ENCODE assay signal across 11 mouse cellular contexts in the genomic region with DNA sequence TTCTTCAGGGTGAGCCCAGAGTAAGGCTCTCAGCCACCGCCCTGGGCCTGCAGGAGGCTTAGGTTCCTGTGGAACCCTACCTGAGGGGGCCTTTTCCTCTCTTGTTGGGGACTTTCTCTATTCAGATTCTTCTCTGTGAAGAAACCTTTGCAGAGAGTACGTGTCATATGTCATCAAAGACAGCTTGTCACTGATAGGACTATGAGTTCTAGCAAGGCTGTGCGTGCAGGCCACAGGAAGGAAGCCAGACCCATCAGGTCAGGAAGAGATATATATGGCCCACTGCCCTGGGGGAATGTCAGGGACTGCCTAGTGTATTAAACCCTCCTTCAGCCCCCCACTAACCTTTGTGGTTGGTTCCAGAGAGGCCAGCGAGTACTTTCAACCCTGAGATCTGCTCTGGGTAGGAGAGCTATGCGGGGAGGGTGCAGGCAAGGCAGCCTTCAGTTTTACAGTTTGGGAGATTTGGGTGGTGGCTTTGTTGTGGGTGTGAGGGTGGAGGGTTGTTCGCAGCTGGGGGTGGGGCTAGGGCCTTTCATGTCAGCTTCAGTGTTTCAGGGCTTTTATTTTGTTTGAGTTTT. TPM values are rescaled to one million over a fixed set of nuclear protein-coding genes. Genes with fewer than 3 reads are reported as not detected.
DNase-seq lines count a peak whose midpoint lies in the region; ATAC-seq and TF ChIP-seq lines count a peak whose summit lies in the region.
"Had no signal": no experiment of that assay in that cellular context is flagged by ENCODE, and none has a peak within 500 bp of the region (broad histone marks: within the 10 kb centered on the region; RNA-seq: fewer than 3 reads in every experiment).

No protein-coding gene starts in this region.

- 11% methylated on average over 6 of the region's 6 CpGs for WGBS in spleen, adult 2 months
- WGBS in midbrain, embryonic 10.5 days: 93% methylated on average over 6 of the region's 6 CpGs

- peak; percentile 55 to 59 for ATAC-seq in hematopoietic stem cell, adult 5-6 weeks (replicated peaks in 1 of 2; ENCODE audit: insufficient read depth in 1 of 2, low FRiP score in 2 of 2, low TSS enrichment in 1 of 2, low read depth in 1 of 2, poor library complexity in 2 of 2, severe bottlenecking in 2 of 2)

- TF ChIP-seq POLR2A in spleen, adult 2 months (IDR thresholded peaks at IDR 0.05; ENCODE audit: low read depth, low read length): no peak

- H3K4me1 ChIP-seq in spleen, adult 2 months (ENCODE audit: control insufficient read depth, insufficient read depth, insufficient read length): peaks cover 11% of the 10 kb centered on the region; the same call in 1 of the 2 replicates
- H3K4me1 ChIP-seq in midbrain, embryonic 10.5 days: no peaks in the 10 kb centered on the region

- H3K4me3 ChIP-seq in spleen, adult 2 months (ENCODE audit: extremely low read depth, insufficient read depth, insufficient read length): peak overlapping the region; percentile 10; the same call in 1 of the 2 replicates
- H3K4me3 ChIP-seq in midbrain, embryonic 10.5 days: no peak overlapping the region
- H3K4me3 ChIP-seq: hindbrain, embryonic 12.5 days had no signal

- DNase-seq in spleen, adult 2 months (ENCODE audit: low read depth in 1 of 2, low spot score in 2 of 2): peak; percentile 25 to 43
- DNase-seq in spleen, postnatal 14 days (ENCODE audit: low spot score in 2 of 2): no peak
- peak; percentile 89 for DNase-seq in naive thymus-derived CD4-positive, alpha-beta T cell, adult 2 months (ENCODE audit: low read depth)
- DNase-seq in layer of hippocampus, adult 8-10 months (ENCODE audit: low spot score in 2 of 2): no peak
- DNase-seq in B cell, adult 2 months: no peak
- no peak for DNase-seq in midbrain, embryonic 10.5 days (ENCODE audit: low spot score)
- DNase-seq: gastrocnemius, postnatal 14 days; right cerebral cortex, adult 18-20 months had no signal

- peaks cover 8% of the 10 kb centered on the region for H3K36me3 ChIP-seq in spleen, adult 2 months (ENCODE audit: control insufficient read depth, insufficient read depth, low read length)
- H3K36me3 ChIP-seq in midbrain, embryonic 10.5 days: peaks cover 99% of the 10 kb centered on the region

- no peak for TF ChIP-seq CTCF in spleen, adult 2 months (IDR thresholded peaks at IDR 0.05; ENCODE audit: extremely low read depth, insufficient read depth, insufficient read length, insufficient replicate concordance)

- no peaks in the 10 kb centered on the region for H3K9me3 ChIP-seq in midbrain, embryonic 10.5 days (replicated peaks)
- H3K9me3 ChIP-seq: hindbrain, embryonic 12.5 days had no signal

- H3K27ac ChIP-seq in spleen, adult 2 months (ENCODE audit: insufficient read depth, low read length): peak overlapping the region; percentile 86
- no peak overlapping the region for H3K27ac ChIP-seq in midbrain, embryonic 10.5 days (replicated peaks)
- H3K27ac ChIP-seq: hindbrain, embryonic 12.5 days; stomach, postnatal 0 days had no signal

- H3K27me3 ChIP-seq in spleen, adult 2 months (ENCODE audit: control insufficient read depth, insufficient read depth, low read length): no peaks in the 10 kb centered on the region
- H3K27me3 ChIP-seq in midbrain, embryonic 10.5 days (ENCODE audit: low read depth, poor library complexity, severe bottlenecking): no peaks in the 10 kb centered on the region
- H3K27me3 ChIP-seq: hindbrain, embryonic 12.5 days had no signal

RNA-seq across cellular contexts. Expression of gene Dnaaf5, which starts 16.8 kb away (rescaled TPM):
- polyA plus RNA-seq in spleen, adult 2 months (2012; rRNA removed): 15.9 and 27.4 TPM in 2 replicates
- total RNA-seq in hematopoietic stem cell, adult 5-6 weeks (2017): 6.6 and 11.4 TPM in 2 replicates
- 1 to 10 TPM; 6.7 to 9.0 (median 8.5) TPM for total RNA-seq in layer of hippocampus, adult 8-10 months (2022)
- polyA plus RNA-seq in midbrain, embryonic 10.5 days (2016; fragmentation: Nextera tagmentation; extraction: Ambion mirVana): 6.7 and 7.7 TPM in 2 replicates

RNA-seq across cellular contexts. Expression of gene Prkar1b, which starts 17.1 kb away (rescaled TPM):
- 6.4 and 9.4 TPM in 2 replicates for polyA plus RNA-seq in spleen, adult 2 months (2012; rRNA removed)
- total RNA-seq in hematopoietic stem cell, adult 5-6 weeks (2017): 0.13 TPM in 1 of 2 replicates, not detected in the other
- 100 to 1,000 TPM; 413 to 462 (median 429) TPM for total RNA-seq in layer of hippocampus, adult 8-10 months (2022)
- polyA plus RNA-seq in midbrain, embryonic 10.5 days (2016; fragmentation: Nextera tagmentation; extraction: Ambion mirVana): 9.4 and 21.6 TPM in 2 replicates

RNA-seq across cellular contexts. Expression of gene Sun1, which starts 33.6 kb away (rescaled TPM):
- polyA plus RNA-seq in spleen, adult 2 months (2012; rRNA removed): 23.8 and 24.7 TPM in 2 replicates
- 39.6 and 42.5 TPM in 2 replicates for total RNA-seq in hematopoietic stem cell, adult 5-6 weeks (2017)
- 10 to 100 TPM; 87.2 to 98.8 (median 91.4) TPM for total RNA-seq in layer of hippocampus, adult 8-10 months (2022)
- polyA plus RNA-seq in midbrain, embryonic 10.5 days (2016; fragmentation: Nextera tagmentation; extraction: Ambion mirVana): 46.9 and 49.6 TPM in 2 replicates

Comparison
In these comparisons a context has a peak if more than half of its experiments do, and no peak if none do; other contexts are left out.
1. DNase-seq: peak in spleen, adult 2 months (2 of 2) and naive thymus-derived CD4-positive, alpha-beta T cell, adult 2 months (single experiment); none in spleen, postnatal 14 days (0 of 2), layer of hippocampus, adult 8-10 months (0 of 2), B cell, adult 2 months (0 of 2) and midbrain, embryonic 10.5 days (single experiment).
2. RNA of gene Prkar1b, which starts 17.1 kb away (total RNA-seq): 413 to 462 TPM in layer of hippocampus, adult 8-10 months; 0.13 TPM in hematopoietic stem cell, adult 5-6 weeks; every median in the first group is over 100 times any median in the second.